ENCODE assay signal across 8 mouse cellular contexts in the genomic region with DNA sequence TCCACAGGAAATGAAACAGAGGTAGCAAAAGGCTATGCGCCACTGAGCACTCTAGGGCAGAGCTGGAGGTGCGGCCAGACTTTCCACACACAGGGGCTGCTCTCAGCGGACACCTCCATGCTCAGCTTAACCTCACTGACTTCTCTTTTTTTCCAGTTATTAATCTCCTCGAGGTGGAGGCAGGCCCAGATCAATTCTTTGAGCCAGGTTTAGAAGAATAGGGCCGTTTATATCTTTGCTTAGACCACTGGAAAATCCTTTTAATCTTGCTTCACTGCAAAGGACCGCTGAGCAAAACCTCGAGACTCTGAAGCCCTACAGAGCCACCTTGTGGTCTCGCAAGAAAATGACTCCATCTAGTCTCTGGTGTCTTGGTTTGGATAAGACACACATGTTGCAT. TPM values are rescaled to one million over a fixed set of nuclear protein-coding genes. Genes with fewer than 3 reads are reported as not detected.
A peak's percentile ranks its signal among the peaks of the same experiment; 100 is the strongest.
DNase-seq lines count a peak whose midpoint lies in the region; ATAC-seq and TF ChIP-seq lines count a peak whose summit lies in the region.

No protein-coding gene starts in this region.

- H3K4me1 ChIP-seq in lung, adult 2 months (ENCODE audit: control insufficient read depth, insufficient read depth, low read length) = no peaks in the 10 kb centered on the region; the same call in 1 of the 2 replicates
- H3K4me1 ChIP-seq in cortical plate, adult 2 months (ENCODE audit: control insufficient read depth, insufficient read depth, low read length) = peaks cover 2% of the 10 kb centered on the region; the same call in 1 of the 2 replicates
- H3K4me1 ChIP-seq in heart, embryonic 13.5 days = peaks cover 5% of the 10 kb centered on the region; the same call in 1 of the 2 replicates
- H3K4me1 ChIP-seq in lung, embryonic 14.5 days (ENCODE audit: insufficient read depth) = no peaks in the 10 kb centered on the region

- no peak for ATAC-seq in heart, embryonic 13.5 days (ENCODE audit: extremely low read depth, insufficient number of reproducible peaks, low FRiP score, low TSS enrichment)
- peak; percentile 78 for ATAC-seq in lung, embryonic 14.5 days (ENCODE audit: insufficient read depth)

- H3K9me3 ChIP-seq in heart, embryonic 13.5 days = no peaks in the 10 kb centered on the region
- no peaks in the 10 kb centered on the region for H3K9me3 ChIP-seq in lung, embryonic 14.5 days (ENCODE audit: low read depth, low read length)

- H3K36me3 ChIP-seq in heart, embryonic 13.5 days = no peaks in the 10 kb centered on the region
- no peaks in the 10 kb centered on the region for H3K36me3 ChIP-seq in lung, embryonic 14.5 days (ENCODE audit: insufficient read depth)

- TF ChIP-seq CTCF in lung, adult 2 months (IDR thresholded peaks at IDR 0.05; ENCODE audit: insufficient read depth, low read length) = peak; percentile 57
- peak; percentile 87 for TF ChIP-seq CTCF in cortical plate, adult 2 months (IDR thresholded peaks at IDR 0.05; ENCODE audit: extremely low read depth, insufficient read depth, low read length)
- TF ChIP-seq CTCF in lung, embryonic 14.5 days (IDR thresholded peaks at IDR 0.05; ENCODE audit: low read depth) = peak; percentile 79

- no peak overlapping the region for H3K4me3 ChIP-seq in lung, adult 2 months (replicated peaks; ENCODE audit: extremely low read depth, low read depth, low read length)
- no peak overlapping the region for H3K4me3 ChIP-seq in cortical plate, adult 2 months (ENCODE audit: insufficient read depth, low read length)
- H3K4me3 ChIP-seq in heart, embryonic 13.5 days = peak overlapping the region; percentile 27
- H3K4me3 ChIP-seq in lung, embryonic 14.5 days (ENCODE audit: low read depth, low read length) = no peak overlapping the region

- no peak overlapping the region for H3K27ac ChIP-seq in cortical plate, adult 2 months (ENCODE audit: insufficient read depth, low read length)
- no peak overlapping the region for H3K27ac ChIP-seq in heart, embryonic 13.5 days (replicated peaks)
- H3K27ac ChIP-seq in lung, embryonic 14.5 days (ENCODE audit: low read depth) = no peak overlapping the region

- DNase-seq in lung, adult 2 months = no peak
- DNase-seq in lung, adult 18-20 months = no peak
- DNase-seq in kidney, postnatal 10 days = peak; percentile 57
- DNase-seq in lung, embryonic 14.5 days = peak; percentile 85
- peak; percentile 30 for DNase-seq in retina, adult 2 months (ENCODE audit: low read depth, low spot score)
- no peak for DNase-seq in spleen, postnatal 10 days (ENCODE audit: low spot score in 2 of 2)

- H3K27me3 ChIP-seq in heart, embryonic 13.5 days (replicated peaks) = no peaks in the 10 kb centered on the region
- H3K27me3 ChIP-seq in lung, embryonic 14.5 days (ENCODE audit: insufficient read depth, low read length) = no peaks in the 10 kb centered on the region

- TF ChIP-seq POLR2A in lung, adult 2 months (IDR thresholded peaks at IDR 0.05; ENCODE audit: borderline replicate concordance, extremely low read depth, low read depth, low read length) = no peak
- no peak for TF ChIP-seq POLR2A in cortical plate, adult 2 months (IDR thresholded peaks at IDR 0.05; ENCODE audit: extremely low read depth, insufficient read depth, low read length)

- WGBS in lung, adult 2 months = 10% methylated on average over 8 of the region's 8 CpGs
- 6% methylated on average over 8 of the region's 8 CpGs for WGBS in heart, embryonic 13.5 days
- 6% methylated on average over 8 of the region's 8 CpGs for WGBS in lung, embryonic 14.5 days

- peak overlapping the region; percentile 60 for H3K4me2 ChIP-seq in heart, embryonic 13.5 days
- H3K4me2 ChIP-seq in lung, embryonic 14.5 days = peak overlapping the region; percentile 37

- no peak overlapping the region for H3K9ac ChIP-seq in heart, embryonic 13.5 days
- H3K9ac ChIP-seq in lung, embryonic 14.5 days = no peak overlapping the region

RNA-seq across cellular contexts. Expression of a gene that starts 15.8 kb away (rescaled TPM):
- 7.3 and 7.6 TPM in 2 replicates for polyA plus RNA-seq in lung, adult 2 months (2012; rRNA removed)
- polyA plus RNA-seq in cortical plate, adult 2 months (2012; rRNA removed) = 18.5 and 21.8 TPM in 2 replicates
- 2.0 and 2.5 TPM in 2 replicates for polyA plus RNA-seq in heart, embryonic 13.5 days (2015; fragmentation: Nextera tagmentation; extraction: Ambion mirVana)
- polyA plus RNA-seq in lung, embryonic 14.5 days (2014; fragmentation: Nextera tagmentation; extraction: Ambion mirVana) = 4.3 and 4.4 TPM in 2 replicates

Comparison
In these comparisons a context has a peak if more than half of its experiments do, and no peak if none do; other contexts are left out.
1. DNase-seq: peak in kidney, postnatal 10 days (single experiment), lung, embryonic 14.5 days (single experiment) and retina, adult 2 months (single experiment); none in lung, adult 2 months (single experiment), lung, adult 18-20 months (0 of 2) and spleen, postnatal 10 days (0 of 2).
2. Peak in every context shown above with its lines, with median percentiles within 50 percentile points of each other: CTCF ChIP-seq.